Mouse (Mus musculus) liver, embryonic 16.5 days (tissue): ENCODE measurements around the gene Lpin2. TPM values are rescaled to one million over a fixed set of nuclear protein-coding genes. Genes with fewer than 3 reads are reported as not detected.

Experiments used
- ATAC-seq: fragments of 200-750 bp; cut with Nextera tagmentation; 2 replicates; pipeline ENCODE4 v1.8.0; 2017; ENCODE audit warnings: low read depth, mild to moderate bottlenecking, moderate number of reproducible peaks, moderate library complexity
- H3K27ac ChIP-seq: fragments of 300-500 bp; sonication (generic); 2 replicates; pipeline ENCODE4 v1.5.1; 2014; ENCODE audit warnings: mild to moderate bottlenecking, low read length
- H3K27me3 ChIP-seq: fragments of 300-500 bp; sonication (generic); 2 replicates; pipeline ENCODE4 v1.6.1; 2014; ENCODE audit warnings: low read depth, low read length, mixed read lengths; ENCODE audit not compliant: control insufficient read depth, insufficient read depth
- H3K36me3 ChIP-seq: fragments of 300-500 bp; sonication (generic); 2 replicates; pipeline ENCODE4 v1.6.1; 2014; ENCODE audit warnings: mild to moderate bottlenecking; ENCODE audit not compliant: control insufficient read depth, insufficient read depth
- H3K4me1 ChIP-seq: fragments of 300-500 bp; sonication (generic); 2 replicates; pipeline ENCODE4 v1.6.1; 2014; ENCODE audit warnings: low read depth, low read length, mixed read lengths; ENCODE audit not compliant: control insufficient read depth
- H3K4me2 ChIP-seq: fragments of 300-500 bp; sonication (generic); 2 replicates; pipeline ENCODE4 v1.6.1; 2014; ENCODE audit warnings: low read depth, low read length, mixed read lengths
- H3K4me3 ChIP-seq: fragments of 300-500 bp; sonication (generic); 2 replicates; pipeline ENCODE4 v1.5.1; 2014; ENCODE audit warnings: low read depth, mild to moderate bottlenecking, low read length
- H3K9ac ChIP-seq: fragments of 300-500 bp; sonication (generic); 2 replicates; pipeline ENCODE4 v1.6.1; 2014; ENCODE audit warnings: low read depth, low read length
- H3K9me3 ChIP-seq: fragments of 300-500 bp; sonication (generic); replicated peaks from 2 replicates; pipeline ENCODE4 v1.6.1; 2016; ENCODE audit warnings: low read length; ENCODE audit not compliant: control insufficient read depth
- WGBS: fragments of 180-500 bp; shearing (Covaris S2); extraction: QIAGEN DNeasy Blood & Tissue Kit; methylation state at CpG from one replicate; pipeline ENCODE4 v1.1.7; 2014; ENCODE audit not compliant: insufficient replicate concordance; 5-methylcytosine and 5-hydroxymethylcytosine counted together
- polyA plus RNA-seq: library from polyadenylated mRNA; unstranded; fragments of >200 nt; fragmentation: Nextera tagmentation; extraction: Ambion mirVana; gene quantifications from 2 replicates; pipeline ENCODE4 v1.2.1, GENCODE M21; 2015

Lpin2 gene
- polyA plus RNA-seq, 1 experiment from 2014 or later, result 51.5 TPM

GRCm38 (mm10) chr17:71164991-71165390 lies 17.4 kb upstream of the Lpin2 start:
- peaks cover 13% of the 10 kb centered on the region for H3K4me1 ChIP-seq
- H3K9me3 ChIP-seq, result no peaks in the 10 kb centered on the region
- H3K4me3 ChIP-seq, result no peak overlapping the region
- H3K27me3 ChIP-seq, result no peaks in the 10 kb centered on the region
- H3K36me3 ChIP-seq, result no peaks in the 10 kb centered on the region
- H3K27ac ChIP-seq, result peak overlapping the region; percentile 15; the same call in 1 of the 2 replicates
- no peak overlapping the region for H3K4me2 ChIP-seq
- peak; percentile 78 for ATAC-seq
- WGBS, result 25% methylated on average over 6 of the region's 6 CpGs
- H3K9ac ChIP-seq, result no peak overlapping the region

GRCm38 (mm10) chr17:71168205-71168815 lies 14.1 kb upstream of the Lpin2 start:
- no peak overlapping the region for H3K9ac ChIP-seq
- 55% methylated on average over 5 of the region's 5 CpGs for WGBS
- no peak overlapping the region for H3K4me3 ChIP-seq
- H3K9me3 ChIP-seq, result no peaks in the 10 kb centered on the region
- ATAC-seq, result no peak
- H3K27me3 ChIP-seq, result no peaks in the 10 kb centered on the region
- H3K36me3 ChIP-seq, result no peaks in the 10 kb centered on the region
- no peak overlapping the region for H3K4me2 ChIP-seq
- no peak overlapping the region for H3K27ac ChIP-seq
- H3K4me1 ChIP-seq, result peaks cover 30% of the 10 kb centered on the region

GRCm38 (mm10) chr17:71168846-71169245 lies 13.5 kb upstream of the Lpin2 start:
- Histone ChIP-seq H3K9ac (no peak overlapping the region), H3K36me3 (no peaks in the 10 kb centered on the region), H3K27ac (no peak overlapping the region), H3K4me1 (peaks cover 27% of the 10 kb centered on the region), H3K4me3 (no peak overlapping the region), H3K4me2 (no peak overlapping the region), H3K27me3 (no peaks in the 10 kb centered on the region), H3K9me3 (no peaks in the 10 kb centered on the region)
- WGBS, result 70% methylated on average over 9 of the region's 9 CpGs
- ATAC-seq, result no peak

GRCm38 (mm10) chr17:71169639-71170038 lies 12.7 kb upstream of the Lpin2 start:
- Histone ChIP-seq H3K27ac (peak overlapping the region; percentile 54; the same call in 1 of the 2 replicates), H3K9ac (no peak overlapping the region), H3K27me3 (no peaks in the 10 kb centered on the region), H3K4me2 (no peak overlapping the region), H3K4me3 (no peak overlapping the region), H3K36me3 (no peaks in the 10 kb centered on the region), H3K4me1 (peaks cover 27% of the 10 kb centered on the region), H3K9me3 (no peaks in the 10 kb centered on the region)
- 67% methylated on average over 1 of the region's 1 CpGs for WGBS
- no peak for ATAC-seq

- H3K4me1 ChIP-seq, result peaks cover 27% of the 10 kb centered on the region
- WGBS, result 37% methylated on average over 4 of the region's 4 CpGs
- ATAC-seq, result peak; percentile 88
- H3K4me2 ChIP-seq, result peak overlapping the region; percentile 19; the same call in 1 of the 2 replicates
- peak overlapping the region; percentile 52 for H3K27ac ChIP-seq
- no peaks in the 10 kb centered on the region for H3K36me3 ChIP-seq
- no peaks in the 10 kb centered on the region for H3K9me3 ChIP-seq
- no peak overlapping the region for H3K4me3 ChIP-seq
- H3K27me3 ChIP-seq, result no peaks in the 10 kb centered on the region
- no peak overlapping the region for H3K9ac ChIP-seq
Measured at GRCm38 (mm10) chr17:71171161-71171560, 11.2 kb upstream of the Lpin2 start.

GRCm38 (mm10) chr17:71177336-71177735 lies 5.0 kb upstream of the Lpin2 start:
- no peak overlapping the region for H3K4me2 ChIP-seq
- H3K27ac ChIP-seq, result no peak overlapping the region
- H3K9me3 ChIP-seq, result no peaks in the 10 kb centered on the region
- peaks cover 6% of the 10 kb centered on the region for H3K4me1 ChIP-seq
- no peak for ATAC-seq
- H3K36me3 ChIP-seq, result no peaks in the 10 kb centered on the region
- H3K4me3 ChIP-seq, result no peak overlapping the region
- H3K9ac ChIP-seq, result no peak overlapping the region
- H3K27me3 ChIP-seq, result no peaks in the 10 kb centered on the region
- WGBS, result 51% methylated on average over 4 of the region's 4 CpGs

GRCm38 (mm10) chr17:71177949-71178348 lies 4.4 kb upstream of the Lpin2 start:
- 40% methylated on average over 2 of the region's 2 CpGs for WGBS
- Histone ChIP-seq H3K27ac (no peak overlapping the region), H3K9ac (no peak overlapping the region), H3K4me1 (peaks cover 12% of the 10 kb centered on the region), H3K4me2 (no peak overlapping the region; the same call in 1 of the 2 replicates), H3K36me3 (no peaks in the 10 kb centered on the region), H3K4me3 (no peak overlapping the region), H3K27me3 (no peaks in the 10 kb centered on the region), H3K9me3 (no peaks in the 10 kb centered on the region)
- no peak for ATAC-seq

GRCm38 (mm10) chr17:71178530-71179181 lies 3.7 kb upstream of the Lpin2 start:
- H3K4me1 ChIP-seq, result peaks cover 12% of the 10 kb centered on the region
- ATAC-seq, result no peak
- H3K27me3 ChIP-seq, result no peaks in the 10 kb centered on the region
- 20% methylated on average over 10 of the region's 10 CpGs for WGBS
- H3K4me3 ChIP-seq, result no peak overlapping the region
- H3K9ac ChIP-seq, result no peak overlapping the region
- H3K27ac ChIP-seq, result peak overlapping the region; percentile 65
- H3K9me3 ChIP-seq, result no peaks in the 10 kb centered on the region
- no peak overlapping the region; the same call in 1 of the 2 replicates for H3K4me2 ChIP-seq
- H3K36me3 ChIP-seq, result no peaks in the 10 kb centered on the region

GRCm38 (mm10) chr17:71179551-71180309 lies 2.6 kb upstream of the Lpin2 start:
- no peaks in the 10 kb centered on the region for H3K36me3 ChIP-seq
- H3K27ac ChIP-seq, result no peak overlapping the region
- H3K9me3 ChIP-seq, result no peaks in the 10 kb centered on the region
- no peaks in the 10 kb centered on the region for H3K27me3 ChIP-seq
- H3K4me2 ChIP-seq, result no peak overlapping the region
- WGBS, result 63% methylated on average over 11 of the region's 11 CpGs
- H3K4me3 ChIP-seq, result no peak overlapping the region
- peaks cover 13% of the 10 kb centered on the region for H3K4me1 ChIP-seq
- H3K9ac ChIP-seq, result no peak overlapping the region
- ATAC-seq, result no peak
